Mouse (Mus musculus): ENCODE measurements around the gene Dmxl2. TPM values are rescaled to one million over a fixed set of nuclear protein-coding genes. Genes with fewer than 3 reads are reported as not detected.

Gene Dmxl2
- total RNA-seq, 1 experiment from 2014 or later: 19.1 TPM

DNA sequence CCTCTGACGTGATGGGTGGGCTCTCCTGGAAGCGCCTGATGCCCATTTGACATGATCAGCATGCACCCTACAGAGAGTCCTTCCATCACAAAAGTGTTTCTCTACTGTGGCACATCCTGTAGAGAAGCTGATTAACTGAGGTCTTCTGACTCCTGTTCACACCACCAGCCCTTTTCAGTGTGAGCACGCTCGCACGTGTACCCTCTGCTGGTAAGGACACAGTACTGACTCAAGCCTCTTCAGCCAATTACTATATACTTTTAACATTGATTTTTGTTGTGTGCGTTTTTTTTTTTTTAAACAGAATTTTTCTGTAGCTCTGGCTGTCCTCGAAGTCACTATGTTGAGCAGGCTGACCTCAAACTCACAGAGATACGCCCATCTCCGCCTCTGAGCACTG is 185.1 kb downstream of the Dmxl2 start:
- no peak for DNase-seq

Other genes starting within 250 kb of the Dmxl2 start
- not detected in 2 replicates for gene Cyp19a1, start 233.5 kb downstream of the Dmxl2 start, total RNA-seq (2021)
- 4.7 and 5.4 TPM in 2 replicates for gene Gldn, start 215.1 kb downstream of the Dmxl2 start, total RNA-seq (2021)
- gene Sh2d7, start 37.4 kb upstream of the Dmxl2 start, total RNA-seq (2021): not detected in 2 replicates
- gene Cib2, start 58.6 kb upstream of the Dmxl2 start, total RNA-seq (2021): 37.7 and 48.6 TPM in 2 replicates
- 223 and 260 TPM in 2 replicates for gene Idh3a, start 84.7 kb upstream of the Dmxl2 start, total RNA-seq (2021)
- gene Acsbg1, start 160.2 kb upstream of the Dmxl2 start, total RNA-seq (2021): 86.2 and 108 TPM in 2 replicates
- gene Dnaja4, start 197.2 kb upstream of the Dmxl2 start, total RNA-seq (2021): 16.7 and 23.1 TPM in 2 replicates
- gene Wdr61, start 232.9 kb upstream of the Dmxl2 start, total RNA-seq (2021): 63.7 and 72.0 TPM in 2 replicates